Mouse (Mus musculus) adrenal gland, adult (tissue): ENCODE results near the gene Spc24.

Experiments
- DNase-seq, 2 experiments: peaks; one replicate each; pipeline ENCODE4 v3.0.0; 2022 to 2023; ENCODE audit warnings: low spot score in 1 of 2; ENCODE audit not compliant: inconsistent age in 2 of 2

Spc24 gene

DNA sequence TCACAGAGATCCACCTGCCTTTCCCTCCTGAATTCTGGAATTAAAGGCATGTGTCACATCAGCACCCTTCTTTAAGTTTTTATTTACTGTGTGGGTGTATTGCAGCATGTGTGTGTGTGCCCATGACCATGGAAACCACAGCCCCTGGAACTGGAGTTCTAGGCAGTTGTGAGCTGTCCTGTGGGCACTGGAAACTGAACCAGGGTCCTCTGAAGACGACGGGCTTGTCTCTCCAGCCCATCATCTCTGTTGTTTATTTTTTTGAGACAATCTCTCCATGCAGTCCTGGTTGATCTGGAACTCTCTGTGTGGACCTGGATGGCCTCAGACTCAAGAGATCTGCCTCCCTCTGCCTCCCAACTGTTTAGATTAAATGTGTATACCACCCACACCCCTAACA is 43.1 kb downstream of the Spc24 start:
- no peak for DNase-seq

- peak; percentile 69 to 83 for DNase-seq
Measured at GRCm38 (mm10) chr9:21715298-21715697, 44.8 kb downstream of the Spc24 start.

GRCm38 (mm10) chr9:21709340-21709739 is 50.8 kb downstream of the Spc24 start:
- no peak for DNase-seq

- no peak for DNase-seq
Measured at GRCm38 (mm10) chr9:21706586-21707265, 53.4 kb downstream of the Spc24 start.

GRCm38 (mm10) chr9:21706085-21706484 is 54.0 kb downstream of the Spc24 start:
- no peak for DNase-seq
